Mouse (Mus musculus) stomach, postnatal 0 days (tissue): ENCODE measurements at regions not wholly inside any gene's neighbourhood (a gene's known extent, or its start where the extent isn't known, plus 50 kb on each side); places are given as distances from the start of the nearest gene placed in this dataset.

Source experiments
- CTCF ChIP-seq: IDR thresholded peaks from 2 replicates; pipeline ENCODE4 v1.5.1; 2016; ENCODE audit warnings: antibody characterized with exemption, low read depth, mild to moderate bottlenecking, moderate library complexity
- EP300 ChIP-seq: optimal IDR thresholded peaks from 2 replicates; pipeline ENCODE3; 2016; ENCODE audit warnings: antibody characterized with exemption

DNA sequence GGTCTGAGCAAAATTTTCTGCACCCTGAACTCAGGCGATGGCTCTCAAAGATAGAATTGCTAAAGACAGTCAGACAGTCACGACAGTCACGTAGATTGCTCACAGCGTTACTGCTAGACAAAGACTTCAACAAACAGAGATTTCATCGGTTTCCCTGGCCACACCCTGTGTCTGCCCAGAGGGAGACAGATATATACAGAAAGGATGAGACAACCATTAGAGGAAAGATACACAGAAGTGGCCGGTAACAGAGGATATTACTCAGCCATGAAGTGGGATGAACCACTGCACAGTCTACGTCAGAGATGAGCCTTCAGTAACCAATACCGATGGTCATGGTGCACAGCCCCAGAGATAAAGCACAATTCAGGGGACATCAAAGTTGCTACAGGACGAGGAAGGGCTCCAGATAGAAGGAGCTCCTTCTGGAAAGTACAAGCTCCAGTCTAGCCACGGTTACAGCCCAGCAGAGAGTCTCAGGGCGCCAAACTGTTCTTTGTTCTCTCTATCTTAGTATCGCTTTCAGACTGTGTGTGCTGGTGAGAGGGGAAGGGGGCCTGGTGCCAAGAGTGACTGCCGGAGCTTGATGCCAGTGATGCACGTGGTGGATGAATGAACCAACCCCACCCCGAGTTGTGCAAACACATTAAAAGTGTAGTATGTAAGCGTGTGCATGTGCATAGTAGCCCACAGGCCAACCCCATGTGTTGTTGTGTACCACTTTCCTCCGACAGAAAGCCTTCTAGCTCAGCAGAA lies 74.8 kb upstream of the Adgrl1 start:
- no peak for TF ChIP-seq CTCF
- TF ChIP-seq EP300, result no peak
